Mouse (Mus musculus) spleen, adult 2 months (tissue): Measurements from ENCODE around the gene Vsx1.

ENCODE experiments used
- CTCF ChIP-seq: fragments of 200-500 bp; IDR thresholded peaks from 2 replicates; pipeline ENCODE4 v1.5.1; 2011; ENCODE audit warnings: mild to moderate bottlenecking, inconsistent platforms; ENCODE audit not compliant: insufficient read depth, insufficient read length, insufficient replicate concordance; ENCODE audit errors: extremely low read depth
- POLR2A ChIP-seq: fragments of 200-500 bp; IDR thresholded peaks from 2 replicates; pipeline ENCODE4 v1.6.1; 2011; ENCODE audit warnings: low read depth, low read length, inconsistent platforms

DNA sequence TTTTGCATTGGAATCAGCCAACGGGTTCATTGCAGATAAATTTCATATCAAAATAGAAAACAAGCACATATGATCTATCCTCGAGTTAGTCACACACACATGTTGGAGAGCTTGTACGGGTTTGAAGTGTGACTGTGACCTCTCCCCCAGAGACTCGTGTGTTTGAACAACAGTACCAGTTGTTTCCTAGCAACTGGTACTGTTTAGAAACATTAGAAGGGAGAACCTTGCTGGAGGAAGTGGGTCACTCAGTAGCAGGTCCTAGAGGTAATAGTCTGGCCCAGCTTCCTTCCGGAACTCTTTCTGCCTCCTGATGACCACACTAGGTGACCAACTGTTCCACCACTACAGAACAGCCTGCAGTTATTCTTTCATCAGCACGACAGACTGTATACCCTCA is 33.9 kb downstream of the Vsx1 start:
- TF ChIP-seq CTCF (no peak), POLR2A (no peak)
